Mouse (Mus musculus): ENCODE measurements around the gene Lrrc74b.

Lrrc74b gene

GRCm38 (mm10) chr16:17561128-17561750 is at the start of gene Lrrc74b:
Gene Lrrc74b, minus strand, starts transcription at chr16:17561247.
- peak; percentile 47 for DNase-seq

- no peak for DNase-seq
These were observed 44.6 kb upstream of the Lrrc74b start for GRCm38 (mm10) chr16:17605684-17606083.

GRCm38 (mm10) chr16:17604941-17605340 is 43.9 kb upstream of the Lrrc74b start:
- no peak for DNase-seq

DNA sequence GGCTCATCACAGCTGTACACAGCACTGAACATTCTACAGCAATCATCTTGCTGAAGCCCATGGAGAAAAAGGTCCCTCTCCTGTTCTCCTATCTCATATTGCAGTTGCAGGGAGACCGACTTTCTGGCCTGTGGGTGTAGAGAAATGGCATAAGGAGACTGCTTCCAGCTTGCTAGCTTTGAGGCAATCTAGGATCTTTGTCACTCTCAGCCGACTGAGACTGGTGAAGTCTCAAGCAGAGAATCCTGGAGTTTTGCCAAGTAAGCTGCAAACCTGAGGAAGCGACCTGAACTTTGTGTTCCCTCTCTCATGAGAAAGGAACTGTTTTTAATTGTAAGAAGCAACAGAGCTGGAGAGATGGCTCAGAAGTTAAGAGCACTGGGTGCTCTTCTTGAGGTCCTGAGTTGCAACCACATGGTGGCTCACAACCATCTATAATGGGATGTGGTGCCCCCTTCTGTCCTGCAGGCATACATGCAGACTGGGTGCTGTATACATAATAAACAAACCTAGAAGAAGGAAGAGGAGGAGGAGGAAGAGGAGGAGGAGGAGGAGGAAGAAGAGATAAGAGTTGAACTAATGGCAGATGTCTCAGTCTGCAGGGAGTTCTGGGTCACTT is 40.0 kb upstream of the Lrrc74b start:
- DNase-seq = no peak

- DNase-seq = no peak
These were observed 29.7 kb upstream of the Lrrc74b start for GRCm38 (mm10) chr16:17590731-17591130.

GRCm38 (mm10) chr16:17584555-17584954 is 23.5 kb upstream of the Lrrc74b start:
- no peak for DNase-seq

DNA sequence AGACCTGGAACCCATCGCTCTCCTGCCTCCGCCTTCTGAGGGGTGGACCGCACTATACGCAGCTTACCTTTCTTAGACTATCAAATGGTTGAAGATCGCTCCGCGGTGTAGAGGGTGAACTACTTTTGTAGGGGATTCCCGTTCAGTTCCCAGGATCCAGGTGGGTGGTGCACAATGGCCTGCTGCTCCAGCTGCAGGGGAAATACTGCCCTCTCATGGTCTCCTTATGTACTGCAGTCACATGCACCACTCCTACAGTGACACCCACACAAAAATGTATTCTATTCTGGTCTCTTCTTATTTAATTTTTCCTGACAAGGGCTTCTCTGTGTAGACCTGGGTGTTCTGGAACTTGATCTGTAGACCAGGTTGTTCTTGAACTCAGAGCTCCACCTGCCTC is 22.0 kb upstream of the Lrrc74b start, which contains the start of gene Slc7a4:
Slc7a4 (minus strand) TSS at position 151 of the 400 bp plus-strand sequence.
- DNase-seq = peak; percentile 36

DNA sequence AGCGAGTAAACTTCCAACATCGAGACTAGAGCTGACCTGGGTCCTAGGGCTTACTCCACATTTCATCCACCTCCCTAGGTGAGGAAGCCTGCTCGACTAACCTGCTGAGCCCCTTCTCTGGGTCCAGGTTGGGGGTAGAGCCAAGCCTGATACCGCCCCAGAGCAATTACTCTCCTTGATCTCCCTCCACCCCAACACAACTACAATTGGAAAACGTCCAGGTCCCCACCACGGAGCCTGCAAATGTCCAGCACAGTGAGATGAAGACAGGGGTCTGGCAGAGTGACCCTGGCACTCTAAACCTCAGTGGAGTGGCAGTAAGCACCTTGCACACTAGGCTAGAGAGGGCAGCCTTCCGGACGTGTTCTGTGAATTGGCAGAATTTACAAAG is 15.8 kb upstream of the Lrrc74b start:
- no peak for DNase-seq

- DNase-seq = peak; percentile 44
These were observed 15.1 kb upstream of the Lrrc74b start for GRCm38 (mm10) chr16:17575870-17576824.

- no peak for DNase-seq
These were observed 5.1 kb upstream of the Lrrc74b start for GRCm38 (mm10) chr16:17566186-17566585.

- DNase-seq = no peak
These were observed 3.7 kb upstream of the Lrrc74b start for GRCm38 (mm10) chr16:17564771-17565170.

DNA sequence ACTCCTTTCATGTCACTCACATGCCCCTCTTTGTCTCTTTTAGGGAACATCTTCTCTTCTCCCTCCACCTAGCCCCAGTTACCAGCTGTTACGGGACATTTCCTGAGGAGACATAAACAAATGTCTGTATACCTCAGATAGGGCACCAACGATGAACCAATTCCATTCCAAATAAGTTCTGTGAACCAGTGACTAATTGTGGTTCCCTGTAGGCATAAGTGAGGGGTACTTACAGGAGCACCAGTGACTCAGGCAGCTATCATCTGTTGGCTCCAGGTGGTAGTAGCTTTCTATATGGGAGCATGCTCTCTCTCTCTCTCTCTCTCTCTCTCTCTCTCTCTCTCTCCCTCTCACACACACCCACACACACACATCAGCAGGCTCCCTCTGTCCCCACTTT is 3.2 kb upstream of the Lrrc74b start:
- no peak for DNase-seq

DNA sequence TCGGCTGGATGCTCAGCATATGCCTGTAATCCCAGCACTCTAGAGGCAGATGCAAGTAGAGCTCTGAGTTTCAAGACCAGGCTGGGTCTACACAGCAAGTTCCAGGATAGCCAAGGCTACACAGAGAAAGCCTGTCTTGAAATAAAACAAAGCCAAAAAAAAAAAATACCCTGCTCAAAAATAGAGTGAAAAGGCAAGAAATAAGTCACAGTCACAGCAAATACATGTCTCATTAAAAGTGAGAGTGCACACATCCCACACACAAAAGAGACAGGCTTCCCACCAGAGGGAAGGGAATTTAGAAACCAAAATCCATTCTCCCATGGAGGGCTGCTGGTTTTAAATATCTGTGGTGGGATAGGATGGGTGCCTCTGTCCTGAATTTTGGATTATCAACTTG is 2.5 kb upstream of the Lrrc74b start:
- no peak for DNase-seq

DNA sequence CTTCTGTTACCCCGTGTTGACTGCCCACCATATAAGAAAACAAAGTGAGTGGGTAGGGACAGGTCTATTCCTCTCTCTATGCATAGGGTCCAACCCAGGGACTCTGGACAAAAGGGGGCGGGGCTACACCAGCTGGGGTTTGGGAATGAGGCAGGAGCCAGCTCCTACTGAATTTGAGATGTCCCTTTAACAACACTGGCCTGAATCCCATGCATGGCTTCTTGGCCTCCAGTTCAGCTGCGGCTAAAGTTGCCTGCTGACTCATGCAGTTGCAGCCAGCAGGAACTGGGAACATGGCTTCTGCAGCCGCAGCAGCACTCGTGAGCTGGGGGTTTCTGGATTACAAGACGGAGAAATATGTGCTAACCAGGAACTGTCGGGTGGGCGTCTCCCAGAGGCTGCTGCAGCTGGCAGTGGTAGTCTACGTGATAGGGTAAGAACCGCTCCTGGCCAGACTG is 733 bp upstream of the Lrrc74b start, which contains the start of gene P2rx6:
P2rx6 (plus strand) TSS at position 135 of the 458 bp plus-strand sequence.
- peak; percentile 32 for DNase-seq

DNA sequence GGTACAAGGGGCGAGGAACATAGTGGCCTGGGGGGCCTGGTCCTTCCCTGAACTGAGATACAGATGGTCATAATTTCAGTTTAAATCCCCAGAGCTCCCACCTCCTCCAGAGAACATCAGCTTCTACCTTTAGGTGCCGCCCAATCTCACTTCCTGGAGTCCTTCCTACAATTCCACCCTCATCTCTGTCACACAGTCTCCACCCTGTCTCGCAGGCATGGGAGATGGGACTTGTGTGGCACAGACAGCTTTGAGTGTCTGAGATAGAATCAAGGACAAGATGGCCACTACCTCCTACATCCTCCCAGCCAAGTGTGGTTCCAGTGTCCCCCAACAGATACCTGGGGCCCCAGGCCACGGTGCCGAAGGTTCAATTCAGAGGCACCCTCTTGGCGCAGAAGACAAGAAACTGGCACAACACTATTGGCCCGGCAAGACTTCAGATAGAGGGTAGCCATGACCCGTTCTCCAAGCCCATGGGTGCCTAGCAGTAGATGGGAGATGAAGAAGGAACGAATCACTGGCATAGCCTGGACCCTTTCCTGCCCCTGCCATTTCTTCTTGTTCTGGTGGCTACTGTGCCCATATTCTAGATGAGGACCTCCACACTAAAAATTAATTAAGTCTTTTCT is 1.5 kb downstream of the Lrrc74b start:
- DNase-seq = no peak

DNA sequence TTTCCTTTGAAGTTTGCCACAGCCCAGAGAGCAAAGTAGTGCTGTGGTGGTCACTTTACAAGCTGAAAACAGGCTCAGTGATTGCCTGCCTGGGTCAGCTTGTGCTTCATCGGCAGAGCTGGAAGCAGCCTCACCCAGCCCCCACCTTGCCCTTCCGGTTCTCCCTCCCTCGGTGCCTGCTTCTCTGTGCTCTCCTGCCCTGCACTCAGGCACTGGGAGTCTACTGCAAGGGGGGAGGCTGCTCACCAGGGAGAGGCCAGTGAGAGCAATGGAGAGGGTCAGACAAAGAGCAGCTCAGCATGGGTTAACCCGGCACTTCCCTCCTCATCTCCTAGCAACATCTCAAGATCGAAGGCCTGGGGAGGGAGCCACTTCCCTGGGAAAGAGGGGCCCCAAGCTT is 2.2 kb downstream of the Lrrc74b start:
- DNase-seq = peak; percentile 30

DNA sequence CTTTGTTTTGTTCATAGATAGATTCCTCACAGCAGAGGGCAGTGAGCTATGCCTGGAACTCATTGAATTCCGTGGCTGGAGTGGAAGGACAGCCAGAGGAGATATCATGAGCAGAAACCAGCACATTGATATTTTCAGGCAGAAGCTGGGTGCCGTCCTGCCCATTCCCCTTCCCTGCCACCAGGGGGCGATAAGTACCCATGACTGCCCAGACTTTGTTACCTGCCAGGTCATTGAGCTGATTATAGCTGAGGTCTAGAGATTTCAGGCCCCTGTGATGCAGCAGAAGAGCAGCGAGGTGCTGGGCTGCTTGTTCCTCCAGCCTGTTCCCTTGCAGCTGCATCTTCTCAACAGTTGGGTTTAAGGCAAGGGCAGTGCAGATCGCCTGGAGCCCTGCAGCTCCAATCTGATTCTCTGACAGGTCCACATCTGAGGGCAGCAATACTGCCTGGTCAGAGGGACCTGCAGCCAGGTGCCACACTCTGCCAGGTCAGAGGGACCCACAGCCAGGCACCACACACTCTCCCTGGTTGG is 3.0 kb downstream of the Lrrc74b start:
- peak; percentile 69 for DNase-seq

- DNase-seq = no peak
These were observed 4.1 kb downstream of the Lrrc74b start for GRCm38 (mm10) chr16:17556907-17557306.

GRCm38 (mm10) chr16:17556180-17556579 is 4.9 kb downstream of the Lrrc74b start:
- DNase-seq = no peak

DNA sequence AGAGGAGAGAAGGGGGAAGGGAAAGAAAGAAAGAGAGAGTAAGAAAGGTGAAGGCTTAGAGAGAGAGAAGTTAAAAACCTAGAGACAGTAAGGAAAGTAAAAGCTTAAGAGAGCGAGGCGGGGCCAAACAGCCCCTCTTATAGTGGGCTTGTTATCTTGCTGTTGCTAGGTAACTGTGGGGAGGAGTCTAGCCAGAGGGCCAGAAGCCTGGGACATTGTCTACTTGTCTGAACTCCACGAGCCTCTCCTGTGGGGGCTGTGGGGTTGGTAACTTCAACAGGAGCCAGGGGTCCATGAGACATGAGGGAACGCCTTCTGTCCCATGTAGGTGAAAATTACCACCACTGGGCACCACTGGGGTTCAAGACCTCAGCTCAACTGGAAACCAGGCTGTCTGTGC is 6.3 kb downstream of the Lrrc74b start:
- DNase-seq = peak; percentile 72

DNA sequence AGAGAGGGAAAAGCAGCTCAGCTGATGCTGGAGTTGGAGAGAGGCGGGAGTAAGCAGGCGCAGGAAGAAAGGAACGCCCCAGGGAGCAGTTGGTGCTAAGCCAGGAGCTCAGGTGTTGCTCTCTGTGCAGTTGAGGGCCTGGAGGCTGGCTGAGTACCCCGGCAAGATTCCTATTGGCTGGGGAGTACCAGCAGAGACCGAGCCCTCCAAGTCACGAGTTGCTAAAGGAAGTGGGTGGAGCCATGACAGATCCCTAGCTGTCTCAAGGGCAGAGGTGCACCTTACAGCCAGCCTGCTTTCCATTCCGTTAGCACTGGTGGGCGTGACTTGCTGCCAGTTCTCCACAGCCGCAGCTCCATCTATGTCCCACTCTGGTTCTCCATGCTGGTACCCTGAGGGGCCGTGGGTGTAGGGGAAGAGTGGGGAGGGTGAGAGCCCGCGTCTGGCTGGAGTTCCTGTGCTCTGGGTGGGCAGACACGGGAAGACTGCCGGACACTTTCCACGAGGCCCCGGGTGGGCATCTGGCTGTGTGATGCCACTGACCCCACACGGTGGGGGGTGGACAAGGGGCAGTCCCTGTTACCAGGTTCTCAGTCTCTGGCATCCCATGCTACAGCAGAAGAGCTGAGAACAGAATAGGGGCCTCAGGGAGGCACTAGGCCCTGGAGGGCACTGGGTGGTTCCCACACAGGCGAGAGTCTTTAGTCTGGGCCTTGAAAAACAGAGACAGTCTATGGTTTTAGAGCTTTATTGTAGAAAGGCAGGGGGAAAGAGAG is 6.9 kb downstream of the Lrrc74b start:
- peak; percentile 82 for DNase-seq

DNA sequence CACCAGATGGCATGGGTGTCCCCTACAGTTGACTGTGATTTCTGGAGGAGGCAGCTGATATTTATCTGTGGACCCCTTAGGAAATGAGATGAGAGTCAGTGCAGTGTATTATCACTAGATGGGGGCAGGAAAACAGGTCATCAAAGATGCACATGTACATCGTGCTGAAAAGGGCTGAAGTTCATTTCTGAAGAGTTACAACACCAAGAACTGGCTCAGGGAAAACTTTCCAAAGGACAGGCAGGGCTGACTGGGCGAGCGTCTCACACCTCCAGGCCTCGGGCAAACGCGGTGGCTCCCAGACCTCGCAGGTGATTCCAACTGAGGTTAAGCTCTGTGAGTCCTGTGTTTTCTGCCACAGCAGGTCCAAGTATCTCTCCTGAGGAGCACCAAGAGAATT is 8.2 kb downstream of the Lrrc74b start:
- DNase-seq = no peak

Measured in liver (tissue).